In genomic region chr13:80883649-80884376, GRCm38 (mm10) we compare ENCODE assay signal across 8 mouse cellular contexts. TPM values are rescaled to one million over a fixed set of nuclear protein-coding genes. Genes with fewer than 3 reads are reported as not detected.
A peak's percentile ranks its signal among the peaks of the same experiment; 100 is the strongest.
DNase-seq lines count a peak whose midpoint lies in the region; ATAC-seq and TF ChIP-seq lines count a peak whose summit lies in the region.

No protein-coding gene starts in this region.

- H3K9me3 ChIP-seq in MEL (replicated peaks; ENCODE audit: insufficient read depth, low read length) = no peaks in the 10 kb centered on the region
- no peaks in the 10 kb centered on the region for H3K9me3 ChIP-seq in embryonic facial prominence, embryonic 14.5 days (ENCODE audit: control insufficient read depth, low read length)
- no peaks in the 10 kb centered on the region for H3K9me3 ChIP-seq in intestine, embryonic 14.5 days (ENCODE audit: control insufficient read depth, low read length)

- peak overlapping the region; percentile 99 for H3K27ac ChIP-seq in layer of hippocampus, adult 2 months
- H3K27ac ChIP-seq in MEL (ENCODE audit: control insufficient read depth, low read depth, low read length) = peak overlapping the region; percentile 77
- peak overlapping the region; percentile 100 for H3K27ac ChIP-seq in embryonic facial prominence, embryonic 14.5 days (replicated peaks; ENCODE audit: low read depth, low read length)
- H3K27ac ChIP-seq in intestine, embryonic 14.5 days (ENCODE audit: low read depth) = peak overlapping the region; percentile 100

- ATAC-seq in embryonic facial prominence, embryonic 14.5 days (ENCODE audit: low read depth) = no peak
- ATAC-seq in intestine, embryonic 14.5 days (replicated peaks; ENCODE audit: low FRiP score, low TSS enrichment, low read depth) = no peak

- no peaks in the 10 kb centered on the region for H3K27me3 ChIP-seq in MEL (ENCODE audit: control insufficient read depth in 1 of 2, insufficient read depth in 2 of 2, low read length in 2 of 2)
- H3K27me3 ChIP-seq in embryonic facial prominence, embryonic 14.5 days (replicated peaks; ENCODE audit: control insufficient read depth, insufficient read depth, low read length) = no peaks in the 10 kb centered on the region
- H3K27me3 ChIP-seq in intestine, embryonic 14.5 days (replicated peaks; ENCODE audit: control insufficient read depth, insufficient read depth, low read length) = no peaks in the 10 kb centered on the region

- under 1% methylated on average over 23 of the region's 23 CpGs for WGBS in embryonic facial prominence, embryonic 14.5 days
- under 1% methylated on average over 23 of the region's 23 CpGs for WGBS in intestine, embryonic 14.5 days

- peak overlapping the region; percentile 64 for H3K4me2 ChIP-seq in embryonic facial prominence, embryonic 14.5 days (ENCODE audit: low read depth, low read length)
- H3K4me2 ChIP-seq in intestine, embryonic 14.5 days (ENCODE audit: low read length) = peak overlapping the region; percentile 63

- no peak for TF ChIP-seq EP300 in MEL (IDR thresholded peaks at IDR 0.05; ENCODE audit: low read depth in 1 of 2, low read length in 2 of 2)

- H3K9ac ChIP-seq in MEL (ENCODE audit: control insufficient read depth, low read depth, low read length, poor library complexity, severe bottlenecking) = peak overlapping the region; percentile 97
- peak overlapping the region; percentile 100 for H3K9ac ChIP-seq in embryonic facial prominence, embryonic 14.5 days (ENCODE audit: low read depth, low read length)
- peak overlapping the region; percentile 100 for H3K9ac ChIP-seq in intestine, embryonic 14.5 days (ENCODE audit: low read length)

- H3K4me1 ChIP-seq in MEL (ENCODE audit: control insufficient read depth in 1 of 2, insufficient read depth in 2 of 2, low read length in 2 of 2) = no peaks in the 10 kb centered on the region
- peaks cover 3% of the 10 kb centered on the region for H3K4me1 ChIP-seq in embryonic facial prominence, embryonic 14.5 days (ENCODE audit: control insufficient read depth, insufficient read depth, low read length)
- peaks cover 8% of the 10 kb centered on the region for H3K4me1 ChIP-seq in intestine, embryonic 14.5 days (replicated peaks; ENCODE audit: control insufficient read depth, insufficient read depth, low read length)

- H3K79me2 ChIP-seq in MEL (ENCODE audit: control insufficient read depth, insufficient read depth, low read length, poor library complexity) = peaks cover 6% of the 10 kb centered on the region; the same call in 1 of the 2 replicates

- TF ChIP-seq CTCF in layer of hippocampus, adult 2 months (conservative IDR thresholded peaks at IDR 0.05) = no peak
- no peak for TF ChIP-seq CTCF in MEL (IDR thresholded peaks at IDR 0.05 in 2 of 3, conservative IDR thresholded peaks at IDR 0.05 in 1 of 3; ENCODE audit: control insufficient read depth in 1 of 3, insufficient read depth in 1 of 3, low read depth in 2 of 3, low read length in 3 of 3, poor library complexity in 1 of 3, severe bottlenecking in 1 of 3)

- peak overlapping the region; percentile 77 for H3K4me3 ChIP-seq in layer of hippocampus, adult 2 months
- peak overlapping the region; percentile 58 to 91 for H3K4me3 ChIP-seq in MEL (ENCODE audit: control insufficient read depth in 1 of 2, insufficient read depth in 1 of 2, low read depth in 2 of 2, low read length in 2 of 2)
- H3K4me3 ChIP-seq in embryonic facial prominence, embryonic 14.5 days (ENCODE audit: low read depth, low read length) = peak overlapping the region; percentile 94
- peak overlapping the region; percentile 96 for H3K4me3 ChIP-seq in intestine, embryonic 14.5 days (ENCODE audit: low read depth, low read length)

- DNase-seq in layer of hippocampus, adult 2 months (ENCODE audit: low spot score in 2 of 2) = no peak
- DNase-seq in layer of hippocampus, postnatal 25 days (ENCODE audit: extremely low spot score in 1 of 2, low spot score in 1 of 2) = no peak
- peak; percentile 73 for DNase-seq in MEL (ENCODE audit: low read depth, low spot score)
- DNase-seq in embryonic facial prominence, embryonic 14.5 days (ENCODE audit: low spot score) = peak; percentile 60
- peak; percentile 70 for DNase-seq in intestine, embryonic 14.5 days (ENCODE audit: low spot score)
- DNase-seq in mesoderm, embryonic 11.5 days (ENCODE audit: low read depth, low spot score) = peak; percentile 49
- DNase-seq in yolk sac, embryonic 10.5 days (ENCODE audit: low spot score) = peak; percentile 40
- no peak for DNase-seq in left cerebral cortex, adult 8-10 months (ENCODE audit: low spot score in 2 of 2)

- peaks cover 0 to 3% of the 10 kb centered on the region in 2 experiments; a peak in 2 of 4 replicates for H3K36me3 ChIP-seq in MEL (ENCODE audit: control insufficient read depth in 1 of 2, insufficient read depth in 2 of 2, low read length in 2 of 2)
- H3K36me3 ChIP-seq in embryonic facial prominence, embryonic 14.5 days (ENCODE audit: control insufficient read depth, insufficient read depth, low read length) = peaks cover 11% of the 10 kb centered on the region
- peaks cover 12% of the 10 kb centered on the region for H3K36me3 ChIP-seq in intestine, embryonic 14.5 days (ENCODE audit: control insufficient read depth, insufficient read depth, low read length)

- TF ChIP-seq POLR2A in MEL (IDR thresholded peaks at IDR 0.05; ENCODE audit: control insufficient read depth in 1 of 2, insufficient read depth in 1 of 2, low read depth in 1 of 2, low read length in 2 of 2, poor library complexity in 1 of 2) = no peak

- TF ChIP-seq RAD21 in MEL (IDR thresholded peaks at IDR 0.05; ENCODE audit: low read depth, low read length) = no peak

TF ChIP-seq in MEL, 35 proteins besides CTCF, POLR2A, EP300 and RAD21:
- peak; percentile 58; the same call in 1 of the 2 replicates for TF ChIP-seq POLR2AphosphoS5 (IDR thresholded peaks at IDR 0.05; ENCODE audit: borderline replicate concordance, low read depth, low read length)
- no peak for TF ChIP-seq NRF1 (IDR thresholded peaks at IDR 0.05; ENCODE audit: insufficient read depth, low read depth, low read length, poor library complexity, severe bottlenecking)
- no peak for TF ChIP-seq GABPA (IDR thresholded peaks at IDR 0.05; ENCODE audit: low read depth, low read length)
- peak; percentile 24; the same call in 1 of the 2 replicates for TF ChIP-seq TAL1 (IDR thresholded peaks at IDR 0.05; ENCODE audit: low read length)
- 0 out of 2 replicates have a peak, but pooled peaks have one; percentile 5 for TF ChIP-seq MAZ (IDR thresholded peaks at IDR 0.05; ENCODE audit: low read depth, low read length)

RNA-seq across cellular contexts. Expression of gene Arrdc3, which starts 0.6 kb away (rescaled TPM):
- total RNA-seq in layer of hippocampus, adult 2 months (2021) = 10 to 100 TPM; 35.1 to 46.5 TPM
- 10 to 100 TPM; 39.3 to 43.5 TPM for total RNA-seq in layer of hippocampus, postnatal 25 days (2021)
- 1.3 and 1.5 TPM in 2 replicates for total RNA-seq in MEL (2012; rRNA removed)
- polyA plus RNA-seq in MEL (2012; ENCODE audit: insufficient read depth in 1 of 2, insufficient read length in 2 of 2, low read depth in 1 of 2, low replicate concordance in 2 of 2, missing spikeins in 1 of 2) = 1 to 10 TPM in 1 of 2 experiments, not detected in 1; 3.5 TPM
- 44.2 and 74.4 TPM in 2 replicates for polyA plus RNA-seq in embryonic facial prominence, embryonic 14.5 days (2014; fragmentation: Nextera tagmentation; extraction: Ambion mirVana)
- polyA plus RNA-seq in intestine, embryonic 14.5 days (2014; fragmentation: Nextera tagmentation; extraction: Ambion mirVana) = 59.5 and 71.0 TPM in 2 replicates
- total RNA-seq in left cerebral cortex, adult 8-10 months (2022) = 10 to 100 TPM; 42.5 to 55.6 (median 46.6) TPM

Comparison
In these comparisons a context has a peak if more than half of its experiments do, and no peak if none do; other contexts are left out.
1. DNase-seq: peak in MEL (single experiment), embryonic facial prominence, embryonic 14.5 days (single experiment), intestine, embryonic 14.5 days (single experiment), mesoderm, embryonic 11.5 days (single experiment) and yolk sac, embryonic 10.5 days (single experiment); none in layer of hippocampus, adult 2 months (0 of 2), layer of hippocampus, postnatal 25 days (0 of 2) and left cerebral cortex, adult 8-10 months (0 of 2).
2. RNA of gene Arrdc3, which starts 0.6 kb away (total RNA-seq): 42.5 to 55.6 TPM in left cerebral cortex, adult 8-10 months, 35.1 to 46.5 TPM in layer of hippocampus, adult 2 months and 39.3 to 43.5 TPM in layer of hippocampus, postnatal 25 days; 1.3 to 1.5 TPM in MEL; every median in the first group is over 10 times any median in the second.
3. Peak in every context shown above with its lines, with median percentiles within 50 percentile points of each other: H3K27ac ChIP-seq, H3K4me3 ChIP-seq and H3K9ac ChIP-seq.